Mouse (Mus musculus) liver, postnatal 0 days (tissue): Measurements from ENCODE around the gene Actr3. TPM values are rescaled to one million over a fixed set of nuclear protein-coding genes. Genes with fewer than 3 reads are reported as not detected.
"Not testable (repeated sequence)": the region's sequence is repeated elsewhere in the genome, so short reads cannot be mapped to it uniquely, and the experiment has no call there.

Experiments
- ATAC-seq: fragments of 200-750 bp; cut with Nextera tagmentation; 2 replicates; pipeline ENCODE4 v1.8.0; 2017; ENCODE audit warnings: mild to moderate bottlenecking, moderate library complexity
- DNase-seq: peaks from one replicate; pipeline ENCODE4 v3.0.0-alpha.2; 2016
- H3K27ac ChIP-seq: fragments of 300-500 bp; sonication (generic); 2 replicates; pipeline ENCODE4 v1.5.1; 2014; ENCODE audit warnings: antibody characterized with exemption, moderate library complexity, mild to moderate bottlenecking, low read depth
- H3K27me3 ChIP-seq: fragments of 300-500 bp; sonication (generic); 2 replicates; pipeline ENCODE4 v1.6.1; 2014; ENCODE audit warnings: low read length, control low read depth, mixed read lengths; ENCODE audit not compliant: insufficient read depth
- H3K36me3 ChIP-seq: fragments of 300-500 bp; sonication (generic); replicated peaks from 2 replicates; pipeline ENCODE4 v1.6.1; 2014; ENCODE audit warnings: mild to moderate bottlenecking, control low read depth, low read length, moderate library complexity, mixed read lengths; ENCODE audit not compliant: insufficient read depth
- H3K4me1 ChIP-seq: fragments of 300-500 bp; sonication (generic); 2 replicates; pipeline ENCODE4 v1.6.1; 2014; ENCODE audit warnings: antibody characterized with exemption, mild to moderate bottlenecking, control low read depth; ENCODE audit not compliant: insufficient read depth
- H3K4me2 ChIP-seq: fragments of 300-500 bp; sonication (generic); 2 replicates; pipeline ENCODE4 v1.6.1; 2014; ENCODE audit warnings: low read depth, mild to moderate bottlenecking, low read length, moderate library complexity, mixed read lengths
- H3K4me3 ChIP-seq: fragments of 300-500 bp; sonication (generic); 2 replicates; pipeline ENCODE4 v1.5.1; 2014; ENCODE audit warnings: low read depth, low read length
- H3K9ac ChIP-seq: fragments of 300-500 bp; sonication (generic); replicated peaks from 2 replicates; pipeline ENCODE4 v1.6.1; 2014; ENCODE audit warnings: mild to moderate bottlenecking, moderate library complexity
- H3K9me3 ChIP-seq: fragments of 300-500 bp; sonication (generic); 2 replicates; pipeline ENCODE4 v1.6.1; 2016; ENCODE audit warnings: mild to moderate bottlenecking, control low read depth, low read length, mixed read lengths
- CTCF ChIP-seq: sonication (generic); IDR thresholded peaks from 2 replicates; pipeline ENCODE4 v1.5.1; 2016; ENCODE audit warnings: antibody characterized with exemption, low read depth
- EP300 ChIP-seq: IDR thresholded peaks from 2 replicates; pipeline ENCODE4 v1.6.1; 2016; ENCODE audit warnings: antibody characterized with exemption, low read depth, mild to moderate bottlenecking
- WGBS: fragments of 180-500 bp; shearing (Covaris S2); extraction: QIAGEN DNeasy Blood & Tissue Kit; methylation state at CpG from one replicate; pipeline ENCODE4 v1.1.7; 2014; ENCODE audit not compliant: insufficient replicate concordance; 5-methylcytosine and 5-hydroxymethylcytosine counted together
- polyA plus RNA-seq: library from polyadenylated mRNA; unstranded; fragments of >200 nt; fragmentation: Nextera tagmentation; extraction: Ambion mirVana; gene quantifications from 2 replicates; pipeline ENCODE4 v1.2.1, GENCODE M21; 2015

Actr3 gene
- polyA plus RNA-seq, 1 experiment from 2014 or later, result 129 TPM

- 68% methylated on average over 4 of the region's 4 CpGs for WGBS
- no peak for TF ChIP-seq CTCF
- TF ChIP-seq EP300, result no peak
- peak; percentile 73 for ATAC-seq
- Histone ChIP-seq H3K4me2 (peak overlapping the region; percentile 18; the same call in 1 of the 2 replicates), H3K9ac (no peak overlapping the region), H3K4me1 (peaks cover 4% of the 10 kb centered on the region; the same call in 1 of the 2 replicates), H3K4me3 (no peak overlapping the region), H3K9me3 (no peaks in the 10 kb centered on the region), H3K36me3 (peaks cover 31% of the 10 kb centered on the region), H3K27ac (peak overlapping the region; percentile 76), H3K27me3 (no peaks in the 10 kb centered on the region)
- no peak for DNase-seq
These were observed 16.8 kb downstream of the Actr3 start for GRCm38 (mm10) chr1:125418732-125419131.

DNA sequence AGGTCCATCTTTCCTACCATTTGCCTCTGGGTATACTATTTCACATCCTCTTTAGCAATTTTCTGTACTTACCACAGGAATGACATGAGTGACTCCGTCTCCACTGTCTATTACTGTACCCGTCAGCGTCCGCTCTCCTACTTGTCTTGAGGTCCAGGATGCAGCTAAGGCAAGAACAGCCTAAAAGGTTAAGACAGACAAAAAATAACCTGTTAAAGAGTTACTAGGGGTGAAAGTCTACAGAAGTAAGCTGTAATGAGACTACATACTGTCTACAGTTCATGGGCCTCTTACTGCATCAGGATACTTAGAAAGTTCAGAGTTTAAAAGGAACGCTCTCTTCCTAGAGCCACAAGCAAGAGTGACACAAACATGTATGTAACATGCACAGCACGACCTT, 28.3 kb downstream of the Actr3 start:
- H3K36me3 ChIP-seq, result peaks cover 47% of the 10 kb centered on the region

GRCm38 (mm10) chr1:125395391-125395790, 40.1 kb downstream of the Actr3 start:
- no peak overlapping the region for H3K4me3 ChIP-seq
- H3K36me3 ChIP-seq, result peaks cover 60% of the 10 kb centered on the region
- no peaks in the 10 kb centered on the region for H3K9me3 ChIP-seq
- no peaks in the 10 kb centered on the region for H3K4me1 ChIP-seq
- TF ChIP-seq CTCF, result no peak
- TF ChIP-seq EP300, result no peak
- no peaks in the 10 kb centered on the region for H3K27me3 ChIP-seq
- H3K27ac ChIP-seq, result no peak overlapping the region
- 92% methylated on average over 1 of the region's 1 CpGs for WGBS
- no peak for ATAC-seq
- no peak overlapping the region for H3K9ac ChIP-seq
- no peak overlapping the region for H3K4me2 ChIP-seq
- DNase-seq, result no peak

More for the DNA sequence above, 28.3 kb downstream of the Actr3 start:
- 92% methylated on average over 6 of the region's 6 CpGs for WGBS
- H3K4me3 ChIP-seq, result no peak overlapping the region
- no peak overlapping the region for H3K9ac ChIP-seq
- H3K4me1 ChIP-seq, result no peaks in the 10 kb centered on the region
- H3K27ac ChIP-seq, result no peak overlapping the region
- ATAC-seq, result no peak
- no peak overlapping the region for H3K4me2 ChIP-seq
- no peaks in the 10 kb centered on the region for H3K9me3 ChIP-seq
- no peak for TF ChIP-seq CTCF
- TF ChIP-seq EP300, result no peak
- DNase-seq, result no peak
- no peaks in the 10 kb centered on the region for H3K27me3 ChIP-seq

GRCm38 (mm10) chr1:125393324-125393723, 42.2 kb downstream of the Actr3 start:
- H3K4me1 ChIP-seq, H3K4me3 ChIP-seq, H3K4me2 ChIP-seq, H3K9me3 ChIP-seq, H3K27me3 ChIP-seq, H3K9ac ChIP-seq, H3K27ac ChIP-seq, DNase-seq, ATAC-seq: not testable (repeated sequence)
- 81% methylated on average over 4 of the region's 5 CpGs for WGBS
- peaks cover 47% of the 10 kb centered on the region for H3K36me3 ChIP-seq

DNA sequence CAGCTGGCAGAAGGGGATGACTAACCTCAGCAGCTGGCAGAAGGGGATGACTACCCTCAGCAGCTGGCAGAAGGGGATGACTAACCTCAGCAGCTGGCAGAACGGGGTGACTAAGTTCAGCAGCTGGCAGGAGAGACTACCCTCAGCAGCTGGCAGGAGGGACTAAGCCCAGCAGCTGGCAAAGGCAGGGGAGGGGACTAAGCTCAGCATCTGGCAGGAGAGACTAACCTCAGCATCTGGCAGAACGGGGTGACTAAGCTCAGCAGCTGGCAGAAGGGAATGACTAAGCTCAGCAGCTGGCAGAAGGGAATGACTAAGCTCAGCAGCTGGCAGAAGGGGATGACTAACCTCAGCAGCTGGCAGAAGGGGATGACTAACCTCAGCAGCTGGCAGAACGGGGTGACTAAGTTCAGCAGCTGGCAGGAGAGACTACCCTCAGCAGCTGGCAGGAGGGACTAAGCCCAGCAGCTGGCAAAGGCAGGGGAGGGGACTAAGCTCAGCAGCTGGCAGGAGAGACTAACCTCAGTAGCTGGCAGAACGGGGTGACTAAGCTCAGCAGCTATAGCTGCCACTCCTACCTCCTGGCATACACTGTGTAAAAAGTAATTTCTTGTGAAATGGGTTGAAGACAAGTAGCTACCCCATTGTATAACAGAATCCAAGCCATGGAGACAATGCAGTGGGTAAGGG, 45.3 kb downstream of the Actr3 start:
- DNase-seq, ATAC-seq, H3K4me3 ChIP-seq, H3K9me3 ChIP-seq, H3K27me3 ChIP-seq, H3K27ac ChIP-seq, H3K4me2 ChIP-seq, H3K4me1 ChIP-seq, H3K9ac ChIP-seq: not testable (repeated sequence)
- 42% methylated on average over 4 of the region's 4 CpGs for WGBS
- peaks cover 24% of the 10 kb centered on the region for H3K36me3 ChIP-seq

DNA sequence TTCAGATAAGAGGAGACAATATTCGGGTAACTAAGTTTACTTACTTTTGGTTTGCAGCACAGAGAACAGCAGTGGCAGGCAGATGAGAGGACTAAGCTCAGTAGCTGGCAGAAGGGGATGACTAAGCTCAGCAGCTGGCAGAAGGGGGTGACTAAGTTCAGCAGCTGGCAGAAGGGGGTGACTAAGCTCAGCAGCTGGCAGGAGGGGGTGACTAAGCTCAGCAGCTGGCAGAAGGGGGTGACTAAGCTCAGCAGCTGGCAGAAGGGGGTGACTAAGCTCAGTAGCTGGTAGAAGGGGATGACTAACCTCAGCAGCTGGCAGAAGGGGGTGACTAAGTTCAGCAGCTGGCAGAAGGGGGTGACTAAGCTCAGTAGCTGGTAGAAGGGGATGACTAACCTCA, 45.9 kb downstream of the Actr3 start:
- WGBS, result 49% methylated on average over 1 of the region's 1 CpGs
- H3K27me3 ChIP-seq, DNase-seq, H3K4me1 ChIP-seq, ATAC-seq, H3K9me3 ChIP-seq, H3K27ac ChIP-seq, H3K4me2 ChIP-seq, H3K9ac ChIP-seq, H3K4me3 ChIP-seq: not testable (repeated sequence)
- peaks cover 21% of the 10 kb centered on the region for H3K36me3 ChIP-seq

DNA sequence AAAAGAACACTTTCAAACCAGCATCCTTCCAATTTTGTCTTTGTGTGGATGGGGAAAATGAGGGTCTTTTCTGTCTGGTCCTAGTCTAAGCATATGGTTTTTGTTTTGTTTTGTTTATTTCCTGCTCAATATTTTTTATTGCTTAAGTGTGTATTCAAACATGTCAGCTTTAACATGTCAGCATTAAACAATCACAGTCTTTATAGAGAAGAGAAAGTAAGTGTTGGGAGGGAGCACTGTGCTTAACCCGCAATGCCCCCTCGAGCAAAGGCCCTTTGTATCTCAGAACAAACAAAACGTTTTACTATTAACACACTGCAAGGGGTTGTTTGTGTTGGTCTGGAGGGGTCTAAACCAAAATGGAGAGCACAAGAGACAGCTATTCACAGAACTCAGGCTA, 47.2 kb downstream of the Actr3 start:
- DNase-seq (no peak), ATAC-seq (no peak)
- Histone ChIP-seq H3K4me1 (no peaks in the 10 kb centered on the region), H3K9ac (no peak overlapping the region), H3K27ac (no peak overlapping the region), H3K27me3 (no peaks in the 10 kb centered on the region), H3K9me3 (no peaks in the 10 kb centered on the region), H3K4me2 (no peak overlapping the region), H3K36me3 (peaks cover 14% of the 10 kb centered on the region), H3K4me3 (no peak overlapping the region)
- no peak for TF ChIP-seq CTCF
- TF ChIP-seq EP300, result no peak
- 47% methylated on average over 3 of the region's 3 CpGs for WGBS
